8 mouse cellular contexts compared by ENCODE assay signal in the genomic region with DNA sequence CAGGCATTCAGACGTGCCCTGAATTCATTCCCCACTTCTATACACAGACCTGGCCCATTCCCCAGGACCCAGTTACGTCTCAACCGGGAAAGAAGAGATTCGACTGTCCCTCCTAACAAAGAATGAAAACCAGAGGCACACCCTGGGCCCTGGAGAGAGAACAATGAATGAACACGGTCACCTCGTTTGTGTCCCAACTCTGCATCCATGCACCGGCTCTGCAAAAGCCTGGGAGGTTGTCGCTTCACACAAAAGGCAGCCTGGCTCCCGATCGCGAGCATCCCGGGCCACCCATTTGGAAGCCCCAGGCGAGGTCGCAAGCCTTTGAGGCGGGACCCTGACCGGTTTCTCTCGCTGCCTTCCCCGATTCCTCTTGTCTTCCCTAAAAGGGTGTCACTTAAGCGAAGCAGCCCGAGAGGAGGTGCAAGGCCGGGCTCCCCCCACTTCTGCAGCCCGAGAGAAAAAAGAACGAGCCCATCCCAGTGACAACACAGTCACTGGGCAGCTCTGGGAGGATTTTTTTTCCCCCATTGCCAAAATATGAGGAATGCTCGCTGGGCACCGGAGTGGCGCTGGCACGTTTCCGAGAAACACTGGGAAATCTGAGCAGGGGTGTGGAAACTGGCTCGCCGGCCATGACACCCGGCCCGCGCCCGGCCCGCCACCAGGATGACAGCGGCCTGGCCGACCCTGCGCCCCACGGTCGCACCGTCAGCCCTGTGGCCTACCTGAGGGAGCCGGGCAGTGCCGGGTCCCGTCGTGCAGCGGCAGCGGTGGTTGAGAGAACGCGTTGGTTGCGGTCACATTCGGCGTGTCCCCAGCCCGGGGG. TPM values are rescaled to one million over a fixed set of nuclear protein-coding genes. Genes with fewer than 3 reads are reported as not detected.
A peak's percentile ranks its signal among the peaks of the same experiment; 100 is the strongest.
DNase-seq lines count a peak whose midpoint lies in the region; ATAC-seq lines count a peak whose summit lies in the region.

No protein-coding gene starts in this region.

- peaks cover 14% of the 10 kb centered on the region for H3K4me1 ChIP-seq in lung, embryonic 15.5 days

- H3K27me3 ChIP-seq in lung, embryonic 15.5 days = no peaks in the 10 kb centered on the region

- H3K36me3 ChIP-seq in lung, embryonic 15.5 days = no peaks in the 10 kb centered on the region

- no peaks in the 10 kb centered on the region for H3K9me3 ChIP-seq in lung, embryonic 15.5 days

- WGBS in lung, embryonic 15.5 days = under 1% methylated on average over 53 of the region's 53 CpGs

- peak; percentile 71 for DNase-seq in MN1 (ENCODE audit: low spot score)
- DNase-seq in cerebellum, adult 8-10 months = peak; percentile 76
- DNase-seq in forelimb bud, embryonic 11.5 days (ENCODE audit: low read depth, low spot score) = peak; percentile 25
- DNase-seq in heart, postnatal 4 days = peak; percentile 82
- DNase-seq in layer of hippocampus, adult 9-11 months = peak; percentile 62
- DNase-seq in ovary, adult 18-20 months (ENCODE audit: low spot score) = peak; percentile 48
- peak; percentile 62 for DNase-seq in thymus, postnatal 14 days

- peak; percentile 41 for ATAC-seq in lung, embryonic 15.5 days (ENCODE audit: borderline replicate concordance, extremely low read depth, low FRiP score, low TSS enrichment)

- H3K4me3 ChIP-seq in lung, embryonic 15.5 days = peak overlapping the region; percentile 76

- peak overlapping the region; percentile 96 for H3K9ac ChIP-seq in lung, embryonic 15.5 days

- peak overlapping the region; percentile 97 for H3K27ac ChIP-seq in lung, embryonic 15.5 days

- H3K4me2 ChIP-seq in lung, embryonic 15.5 days = peak overlapping the region; percentile 63

RNA-seq across cellular contexts. Expression of gene Raf1, which starts 0.7 kb away (rescaled TPM):
- 100 to 1,000 TPM; 128 to 142 TPM for total RNA-seq in heart, postnatal 4 days (2021)
- polyA plus RNA-seq in lung, embryonic 15.5 days (2015; fragmentation: Nextera tagmentation; extraction: Ambion mirVana) = 81.9 and 90.6 TPM in 2 replicates

Comparison
In these comparisons a context has a peak if more than half of its experiments do, and no peak if none do; other contexts are left out.
1. Peak in every context shown above with its lines: DNase-seq, ATAC-seq, H3K4me3 ChIP-seq and H3K27ac ChIP-seq.
2. DNase-seq: peak in every context shown above with its lines; median percentile 82 in heart, postnatal 4 days; 76 in cerebellum, adult 8-10 months; 71 in MN1; 62 in layer of hippocampus, adult 9-11 months; 62 in thymus, postnatal 14 days; 48 in ovary, adult 18-20 months; 25 in forelimb bud, embryonic 11.5 days.